Comparison of ENCODE assay signal across 21 mouse cellular contexts in the genomic region with DNA sequence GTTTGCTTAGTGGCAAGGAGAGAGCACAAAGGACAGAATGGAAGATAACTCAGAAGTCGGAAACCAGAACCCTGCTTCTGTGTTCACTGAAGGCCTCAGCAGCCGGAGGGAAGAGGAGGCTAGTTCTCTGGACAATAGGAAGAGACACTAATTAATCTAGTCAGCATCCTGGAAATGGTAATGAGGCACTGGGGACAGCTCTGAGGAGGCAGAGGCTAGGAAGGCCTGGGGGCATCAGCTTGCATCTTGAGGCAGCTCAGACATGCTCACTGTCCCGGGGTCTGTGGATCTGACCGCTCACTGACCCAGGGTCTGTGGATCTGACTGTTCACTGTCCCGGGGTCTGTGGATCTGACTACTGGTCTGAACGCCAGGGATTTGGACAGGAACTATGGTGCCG.
DNase-seq lines count a peak whose midpoint lies in the region; ATAC-seq lines count a peak whose summit lies in the region.
"Had no signal": no experiment of that assay in that cellular context is flagged by ENCODE, and none has a peak within 500 bp of the region (broad histone marks: within the 10 kb centered on the region; RNA-seq: fewer than 3 reads in every experiment).

No protein-coding gene starts in this region.

- H3K4me1 ChIP-seq in hindbrain, embryonic 11.5 days (replicated peaks; ENCODE audit: control insufficient read depth, insufficient read depth, low read length): no peaks in the 10 kb centered on the region
- H3K4me1 ChIP-seq in hindbrain, embryonic 16.5 days (ENCODE audit: control insufficient read depth, insufficient read depth, low read depth, low read length): peaks cover 3% of the 10 kb centered on the region; the same call in 1 of the 2 replicates
- H3K4me1 ChIP-seq in neural tube, embryonic 12.5 days: peaks cover 9% of the 10 kb centered on the region; the same call in 1 of the 2 replicates
- H3K4me1 ChIP-seq in midbrain, embryonic 16.5 days (ENCODE audit: control insufficient read depth, insufficient read depth, low read length): peaks cover 10% of the 10 kb centered on the region; the same call in 1 of the 2 replicates
- H3K4me1 ChIP-seq: intestine, embryonic 15.5 days had no signal

- H3K4me2 ChIP-seq in hindbrain, embryonic 11.5 days (replicated peaks; ENCODE audit: low read depth, low read length): no peak overlapping the region
- H3K4me2 ChIP-seq in hindbrain, embryonic 16.5 days (ENCODE audit: low read length): no peak overlapping the region
- H3K4me2 ChIP-seq in neural tube, embryonic 12.5 days (replicated peaks): no peak overlapping the region
- H3K4me2 ChIP-seq in midbrain, embryonic 16.5 days (ENCODE audit: low read length): no peak overlapping the region
- H3K4me2 ChIP-seq: forebrain, embryonic 15.5 days; intestine, embryonic 15.5 days had no signal

- no peak overlapping the region for H3K9ac ChIP-seq in hindbrain, embryonic 11.5 days (ENCODE audit: low read depth, low read length)
- H3K9ac ChIP-seq in hindbrain, embryonic 16.5 days (ENCODE audit: low read depth, low read length): no peak overlapping the region
- no peak overlapping the region for H3K9ac ChIP-seq in neural tube, embryonic 12.5 days
- H3K9ac ChIP-seq in midbrain, embryonic 16.5 days (ENCODE audit: low read depth, low read length): no peak overlapping the region
- H3K9ac ChIP-seq: forebrain, embryonic 15.5 days; intestine, embryonic 15.5 days had no signal

- no peaks in the 10 kb centered on the region for H3K9me3 ChIP-seq in hindbrain, embryonic 11.5 days (ENCODE audit: control insufficient read depth, low read length)
- no peaks in the 10 kb centered on the region for H3K9me3 ChIP-seq in hindbrain, embryonic 16.5 days (ENCODE audit: control insufficient read depth, low read length)
- H3K9me3 ChIP-seq in neural tube, embryonic 12.5 days: no peaks in the 10 kb centered on the region
- no peaks in the 10 kb centered on the region for H3K9me3 ChIP-seq in midbrain, embryonic 16.5 days (replicated peaks; ENCODE audit: control insufficient read depth, low read length, poor library complexity, severe bottlenecking)
- H3K9me3 ChIP-seq: forebrain, embryonic 15.5 days; heart, embryonic 10.5 days; hindbrain, embryonic 10.5 days; intestine, embryonic 15.5 days had no signal

- H3K27me3 ChIP-seq in hindbrain, embryonic 11.5 days (ENCODE audit: control insufficient read depth, insufficient read depth, low read length): no peaks in the 10 kb centered on the region
- no peaks in the 10 kb centered on the region for H3K27me3 ChIP-seq in hindbrain, embryonic 16.5 days (replicated peaks; ENCODE audit: control insufficient read depth, insufficient read depth, low read length)
- H3K27me3 ChIP-seq in neural tube, embryonic 12.5 days (replicated peaks): no peaks in the 10 kb centered on the region
- no peaks in the 10 kb centered on the region for H3K27me3 ChIP-seq in midbrain, embryonic 16.5 days (ENCODE audit: control insufficient read depth, insufficient read depth, low read depth, low read length)
- H3K27me3 ChIP-seq: forebrain, embryonic 15.5 days; intestine, embryonic 15.5 days had no signal

- WGBS in hindbrain, embryonic 11.5 days: 62% methylated on average over 7 of the region's 7 CpGs
- WGBS in hindbrain, embryonic 16.5 days: 42% methylated on average over 7 of the region's 7 CpGs
- WGBS in neural tube, embryonic 12.5 days: 60% methylated on average over 7 of the region's 7 CpGs
- WGBS in midbrain, embryonic 16.5 days: 54% methylated on average over 7 of the region's 7 CpGs

- peak; percentile 45 for ATAC-seq in hindbrain, embryonic 11.5 days (ENCODE audit: low FRiP score)
- ATAC-seq in hindbrain, embryonic 16.5 days: no peak
- ATAC-seq in neural tube, embryonic 12.5 days (ENCODE audit: low FRiP score, low read depth): 0 out of 2 replicates have a peak, but pooled peaks have one; percentile 48
- ATAC-seq in midbrain, embryonic 16.5 days: peak; percentile 61
- ATAC-seq: CD4-positive, CD25-positive, alpha-beta regulatory T cell, adult 4 months; forebrain, embryonic 15.5 days; intestine, embryonic 15.5 days had no signal

- H3K4me3 ChIP-seq in hindbrain, embryonic 11.5 days (ENCODE audit: low read depth, low read length): no peak overlapping the region
- no peak overlapping the region for H3K4me3 ChIP-seq in hindbrain, embryonic 16.5 days (ENCODE audit: low read length)
- H3K4me3 ChIP-seq in neural tube, embryonic 12.5 days: no peak overlapping the region
- H3K4me3 ChIP-seq in midbrain, embryonic 16.5 days (ENCODE audit: low read depth, low read length): no peak overlapping the region
- H3K4me3 ChIP-seq: forebrain, embryonic 15.5 days; heart, embryonic 10.5 days; hindbrain, embryonic 10.5 days; intestine, embryonic 15.5 days had no signal

- intact Hi-C loops in gastrocnemius, postnatal 14 days (cut with DNase I; ENCODE audit: low total_unique reads): no loop called here

- peak; percentile 43 for DNase-seq in hindbrain, embryonic 11.5 days (ENCODE audit: low spot score)
- DNase-seq in neural tube, embryonic 10.5 days (ENCODE audit: extremely low spot score, low spot score): no peak
- no peak for DNase-seq in gastrocnemius, postnatal 14 days
- DNase-seq in left cerebral cortex, adult 8-10 months (ENCODE audit: low spot score in 2 of 2): no peak
- DNase-seq: adrenal gland, postnatal 36 days; cerebellum, adult 11 months; cerebellum, postnatal 10 days; kidney, adult 8-10 months; kidney, postnatal 10 days; lung, postnatal 4 days; right cerebral cortex, postnatal 14 days; thymus, adult 2 months had no signal

- H3K36me3 ChIP-seq in hindbrain, embryonic 11.5 days (ENCODE audit: control insufficient read depth, insufficient read depth, low read length): no peaks in the 10 kb centered on the region
- no peaks in the 10 kb centered on the region for H3K36me3 ChIP-seq in hindbrain, embryonic 16.5 days (ENCODE audit: control insufficient read depth, insufficient read depth, low read length)
- H3K36me3 ChIP-seq in neural tube, embryonic 12.5 days: no peaks in the 10 kb centered on the region
- no peaks in the 10 kb centered on the region; the same call in 1 of the 2 replicates for H3K36me3 ChIP-seq in midbrain, embryonic 16.5 days (ENCODE audit: control insufficient read depth, insufficient read depth, low read length)
- H3K36me3 ChIP-seq: forebrain, embryonic 15.5 days; heart, embryonic 10.5 days; hindbrain, embryonic 10.5 days; intestine, embryonic 15.5 days had no signal

- no peak overlapping the region for H3K27ac ChIP-seq in hindbrain, embryonic 11.5 days (ENCODE audit: low read depth, low read length)
- H3K27ac ChIP-seq in hindbrain, embryonic 16.5 days (ENCODE audit: low read depth, low read length): no peak overlapping the region
- no peak overlapping the region for H3K27ac ChIP-seq in neural tube, embryonic 12.5 days
- H3K27ac ChIP-seq in midbrain, embryonic 16.5 days (ENCODE audit: low read length): no peak overlapping the region
- H3K27ac ChIP-seq: forebrain, embryonic 15.5 days; heart, embryonic 10.5 days; hindbrain, embryonic 10.5 days; intestine, embryonic 15.5 days; stomach, postnatal 0 days had no signal
